Mouse (Mus musculus) granulocyte monocyte progenitor cell, adult 5-6 weeks (primary cell): Measurements from ENCODE around the gene Dtx3l. TPM values are rescaled to one million over a fixed set of nuclear protein-coding genes. Genes with fewer than 3 reads are reported as not detected.
A peak's percentile ranks its signal among the peaks of the same experiment; 100 is the strongest.
"Not testable (repeated sequence)": the region's sequence is repeated elsewhere in the genome, so short reads cannot be mapped to it uniquely, and the experiment has no call there.

Source experiments
- ATAC-seq: replicated peaks from 2 replicates; pipeline ENCODE4 v1.8.0; 2016; ENCODE audit warnings: mild to moderate bottlenecking, moderate TSS enrichment, inconsistent platforms; ENCODE audit not compliant: poor library complexity, severe bottlenecking
- total RNA-seq, 2 experiments: library from RNA; stranded (forward) in 1 of 2; stranded (reverse) in 1 of 2; fragments of 200-712, 200-1000 nt in 1 of 2; fragments of >200 nt in 1 of 2; fragmentation: Nextera tagmentation in 1 of 2; gene quantifications; 2 replicates each; pipeline ENCODE4 v1.2.3; 2014 to 2017

Dtx3l gene
- total RNA-seq (2014; fragmentation: Nextera tagmentation) (21.9 and 28.5 TPM in 2 replicates), total RNA-seq (2017) (29.4 and 36.2 TPM in 2 replicates)

DNA sequence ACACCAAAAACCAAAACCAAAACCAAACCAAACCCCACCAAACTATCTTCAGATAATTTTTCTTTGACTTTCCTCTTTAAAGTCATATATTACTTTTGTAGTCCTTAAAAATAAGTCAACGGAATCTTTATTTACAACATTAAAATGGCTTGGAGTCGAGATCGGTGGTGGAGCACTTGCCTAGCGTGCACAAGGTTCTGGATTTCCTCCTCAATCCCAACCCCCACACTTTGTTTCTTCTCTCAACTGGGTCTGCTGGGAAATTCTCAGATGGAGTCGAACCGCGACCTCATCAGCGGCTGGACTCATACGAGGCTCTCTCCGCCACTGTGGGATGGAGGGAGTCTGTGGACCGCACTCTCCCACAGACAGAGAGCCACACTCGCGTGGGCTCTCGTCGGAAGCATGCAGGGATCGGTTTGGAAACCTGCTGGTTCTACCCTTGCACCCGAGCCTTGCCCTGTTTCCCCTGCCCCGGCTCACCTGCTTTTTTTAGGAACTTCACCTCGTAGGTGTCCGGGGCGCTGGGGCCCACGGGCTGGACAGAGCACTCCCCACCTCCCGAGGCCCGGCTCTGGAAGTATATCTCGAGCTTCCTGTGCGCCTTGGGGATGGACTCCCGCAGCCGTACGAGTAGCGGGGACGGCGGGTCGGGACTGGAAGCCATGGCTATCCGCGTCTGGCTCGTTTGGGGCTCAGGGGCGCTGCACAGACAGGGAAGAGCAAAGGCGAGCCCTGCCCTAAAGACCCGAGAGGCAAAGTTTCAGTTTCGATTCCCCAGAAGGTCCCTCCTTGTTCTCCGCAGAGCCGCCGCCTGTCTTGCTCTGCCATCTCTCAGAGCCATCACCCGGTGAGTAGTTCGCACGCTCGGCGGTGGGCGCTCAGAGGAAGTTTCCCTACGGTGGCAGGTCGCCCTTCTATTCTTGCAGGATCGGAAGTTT is at the start of gene Dtx3l, which contains the start of gene Parp9:
Gene Dtx3l (minus strand): TSS at position 941 of the 941 bp plus-strand sequence.
Gene Parp9 (plus strand): TSS at position 260 of the 941 bp plus-strand sequence.
- peak; percentile 76 for ATAC-seq

GRCm38 (mm10) chr16:35987930-35988329 is 49.0 kb upstream of the Dtx3l start:
- no peak for ATAC-seq

DNA sequence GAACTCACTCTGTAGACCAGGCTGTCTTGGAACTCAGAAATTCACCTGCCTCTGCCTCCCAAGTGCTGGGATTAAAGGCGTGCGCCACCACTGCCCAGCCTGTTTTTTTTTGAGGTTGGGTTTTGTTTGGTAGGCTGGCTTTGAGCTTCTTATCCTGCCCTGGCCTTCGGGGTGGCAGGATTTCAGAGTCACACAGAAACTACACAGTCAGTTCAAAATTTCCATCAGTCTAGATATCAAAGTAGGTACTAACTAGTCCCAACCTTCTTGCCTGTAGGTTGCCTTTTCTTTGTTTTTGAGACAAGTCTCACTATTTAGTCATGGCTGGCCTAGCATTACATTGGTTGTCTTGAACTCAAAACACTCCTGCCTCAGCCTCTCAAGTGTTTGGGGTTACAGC is 45.5 kb upstream of the Dtx3l start:
- ATAC-seq, result no peak

GRCm38 (mm10) chr16:35983517-35984101 is 44.7 kb upstream of the Dtx3l start:
- ATAC-seq, result peak; percentile 63

- peak; percentile 66 for ATAC-seq
These were observed 44.1 kb upstream of the Dtx3l start for GRCm38 (mm10) chr16:35982902-35983516.

DNA sequence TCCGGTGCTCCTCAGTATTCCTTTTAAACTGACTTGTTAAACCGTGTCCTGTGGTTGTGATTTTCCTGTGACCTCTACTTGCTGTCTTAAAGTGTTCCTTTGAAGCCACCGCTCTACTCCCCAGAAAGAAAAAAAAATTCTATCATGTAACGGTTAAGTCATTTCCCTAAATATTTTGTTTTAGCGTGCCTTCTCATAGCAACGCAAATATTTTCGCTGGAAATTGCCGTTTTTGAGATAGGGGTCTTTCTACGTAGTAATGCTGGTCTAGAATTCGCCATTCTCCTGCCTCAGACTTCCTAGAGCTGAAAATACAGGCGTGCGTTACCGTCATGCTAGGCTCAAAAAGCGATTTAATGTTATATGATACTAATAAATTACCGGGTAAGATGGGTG is 43.6 kb upstream of the Dtx3l start:
- 0 out of 2 replicates have a peak, but pooled peaks have one; percentile 6 for ATAC-seq

GRCm38 (mm10) chr16:35981363-35981821 is 42.4 kb upstream of the Dtx3l start:
- ATAC-seq, result peak; percentile 54

DNA sequence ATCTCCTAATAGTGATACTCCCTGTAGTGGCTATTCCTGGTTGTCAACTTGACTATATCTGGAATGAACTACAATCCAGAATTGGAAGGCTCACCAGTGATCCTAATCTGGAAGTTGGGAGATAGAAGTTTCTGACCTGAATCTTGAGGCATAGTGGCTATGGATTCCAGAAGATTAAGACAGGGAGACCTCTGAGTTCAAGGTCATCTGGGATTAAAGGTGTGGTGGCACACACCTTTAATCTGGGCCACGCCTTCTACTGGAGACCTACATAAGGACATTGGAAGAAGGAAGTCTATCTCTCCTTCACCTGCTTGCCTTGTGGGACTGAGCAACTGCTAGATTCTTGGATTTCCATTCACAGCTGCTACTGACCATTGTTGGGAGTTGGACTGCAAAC is 39.5 kb upstream of the Dtx3l start, which contains the start of gene Kpna1:
Gene Kpna1 (plus strand): TSS at position 301 of the 400 bp plus-strand sequence.
- ATAC-seq, result not testable (repeated sequence)

DNA sequence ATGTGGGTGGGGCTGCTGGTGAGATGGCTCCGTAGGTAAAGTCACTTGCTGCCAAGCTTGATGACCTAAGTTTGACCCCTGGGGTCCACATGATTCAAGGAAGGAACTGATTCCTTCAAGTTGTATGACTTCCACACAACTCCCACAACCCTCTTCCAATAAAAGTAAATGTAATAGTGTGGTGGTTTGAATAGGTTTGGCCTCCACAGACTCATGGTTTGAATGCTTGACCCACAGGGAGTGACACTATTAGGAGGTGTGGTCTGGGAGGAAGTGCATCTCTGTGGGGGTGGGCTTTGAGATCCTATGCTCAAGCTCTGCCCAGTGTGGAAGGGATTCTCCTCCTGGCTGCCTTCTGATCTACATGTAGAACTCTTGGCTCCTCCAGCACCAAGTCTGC is 35.1 kb upstream of the Dtx3l start:
- ATAC-seq, result no peak

- ATAC-seq, result no peak
These were observed 29.2 kb upstream of the Dtx3l start for GRCm38 (mm10) chr16:35968149-35968548.

DNA sequence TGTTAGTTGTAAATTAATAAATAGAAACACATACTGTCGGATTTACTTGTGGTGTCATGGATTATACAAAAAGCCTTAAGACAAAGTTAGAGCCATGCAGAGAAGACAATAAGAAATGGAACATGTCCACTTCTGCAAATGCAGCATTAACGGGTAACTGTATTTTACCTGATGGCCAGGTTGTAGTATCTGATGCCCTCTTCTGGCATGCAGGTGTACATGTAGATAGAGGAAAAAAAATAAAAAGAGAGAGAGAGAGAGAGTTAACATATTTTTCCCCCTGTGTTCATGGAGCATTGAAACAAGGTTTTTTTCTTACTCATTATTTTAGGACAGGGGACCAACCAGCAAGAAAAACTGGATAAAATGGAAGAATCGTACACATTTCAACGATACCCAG is 28.4 kb upstream of the Dtx3l start:
- ATAC-seq, result no peak

- ATAC-seq, result no peak
These were observed 27.6 kb upstream of the Dtx3l start for GRCm38 (mm10) chr16:35966411-35967115.

GRCm38 (mm10) chr16:35965991-35966390 is 27.0 kb upstream of the Dtx3l start:
- ATAC-seq, result not testable (repeated sequence)

DNA sequence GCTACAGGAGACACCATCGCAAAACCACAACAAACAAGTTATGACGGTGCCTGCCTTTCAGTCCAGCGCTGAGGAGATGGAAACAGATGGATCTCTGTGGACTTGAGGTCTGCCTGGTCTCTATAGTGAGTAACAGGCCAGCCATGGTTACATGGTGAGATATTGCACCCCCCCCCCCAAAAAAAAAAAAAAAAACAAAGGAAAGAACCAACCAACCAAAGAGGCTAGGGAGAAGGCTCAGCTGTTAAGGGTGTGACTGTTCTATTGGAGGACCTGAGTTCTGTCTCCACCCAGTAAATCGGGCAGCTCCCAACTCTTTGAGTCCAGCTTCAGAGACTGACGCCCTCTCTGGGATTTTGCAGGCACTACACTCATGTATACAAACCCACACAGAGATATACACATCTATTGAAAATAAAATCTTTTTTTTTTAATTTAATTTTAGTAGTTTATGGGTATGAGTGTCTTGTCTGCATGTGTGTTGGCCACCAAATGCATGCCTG is 13.7 kb upstream of the Dtx3l start:
- no peak for ATAC-seq

GRCm38 (mm10) chr16:35951216-35951615 is 12.3 kb upstream of the Dtx3l start:
- ATAC-seq, result no peak

DNA sequence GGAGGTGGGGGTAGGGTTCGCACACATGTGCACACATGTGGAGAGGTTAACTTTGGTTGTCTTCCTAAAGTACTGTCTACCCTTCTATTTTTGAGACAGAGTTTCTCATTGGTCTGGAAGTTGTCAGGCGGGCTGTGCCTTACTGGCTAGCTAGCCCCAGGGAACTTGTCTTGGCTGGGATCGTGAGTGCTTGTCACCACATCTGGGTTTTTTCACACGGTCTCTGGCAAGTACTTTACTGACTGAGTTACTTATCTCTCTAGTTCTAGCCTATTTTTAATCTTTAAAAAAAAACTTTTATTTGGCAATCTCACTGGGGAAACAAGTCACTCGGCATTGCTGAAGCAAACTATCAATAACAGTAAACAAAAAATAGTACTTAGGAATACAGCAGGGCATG is 10.3 kb upstream of the Dtx3l start:
- no peak for ATAC-seq

DNA sequence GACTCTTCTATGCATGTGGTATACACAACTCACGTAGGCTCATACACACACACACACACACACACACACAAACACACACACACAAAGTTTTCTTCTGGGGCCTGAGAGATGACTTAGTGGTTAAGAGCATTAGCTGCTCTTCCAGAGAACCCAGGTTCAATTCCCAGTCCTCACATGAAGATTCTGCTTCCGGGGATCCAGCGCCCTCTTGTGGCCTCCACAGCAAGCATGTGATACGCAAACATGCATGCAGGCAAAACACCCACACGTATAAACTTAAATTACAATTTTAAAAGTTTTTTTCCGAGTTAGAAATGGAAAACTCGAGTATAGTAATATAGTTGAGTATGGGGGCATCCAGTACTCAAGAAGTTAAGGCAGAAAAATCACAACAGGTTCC is 2.4 kb upstream of the Dtx3l start:
- no peak for ATAC-seq

DNA sequence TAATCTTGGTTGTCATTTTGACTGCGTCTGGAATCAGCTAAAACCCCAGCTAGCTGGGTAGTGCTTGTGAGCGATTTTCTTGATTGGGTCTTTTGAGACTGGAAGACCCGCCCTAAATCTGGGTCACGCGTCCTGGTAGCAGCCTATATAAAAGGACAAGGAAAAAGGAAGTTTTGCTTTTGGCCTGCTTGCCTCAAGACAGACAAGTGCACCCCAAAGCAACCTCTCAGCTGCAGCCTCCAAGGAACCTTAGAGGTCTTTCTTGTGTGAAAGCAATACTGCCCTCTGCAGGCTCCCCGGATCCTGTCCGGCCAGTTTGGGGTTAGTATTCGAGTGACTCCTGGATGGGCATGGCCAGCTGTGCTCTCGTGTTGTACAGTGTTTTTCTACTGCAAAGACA is 739 bp upstream of the Dtx3l start:
- peak; percentile 80 for ATAC-seq

DNA sequence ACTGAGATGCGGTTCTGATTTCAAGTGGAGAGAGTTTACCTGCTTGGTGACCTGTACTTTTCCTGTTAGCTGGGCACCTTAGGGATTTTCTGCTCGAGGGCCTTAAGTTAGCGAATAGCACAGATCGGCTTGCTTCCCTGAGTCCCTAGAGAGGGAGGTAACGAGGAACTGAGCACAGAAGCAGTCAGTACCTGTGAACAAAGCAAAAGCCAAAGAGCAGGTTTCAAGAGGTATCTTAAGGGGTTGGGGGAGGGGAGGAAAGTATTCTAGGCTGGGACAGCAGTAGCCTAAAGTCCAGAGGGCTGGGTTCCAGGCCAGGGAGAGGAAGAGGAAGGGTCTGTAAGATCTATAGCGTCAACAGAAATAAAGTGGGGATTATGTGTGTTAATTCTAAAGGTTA is 310 bp upstream of the Dtx3l start:
- peak; percentile 6; the same call in 1 of the 2 replicates for ATAC-seq

DNA sequence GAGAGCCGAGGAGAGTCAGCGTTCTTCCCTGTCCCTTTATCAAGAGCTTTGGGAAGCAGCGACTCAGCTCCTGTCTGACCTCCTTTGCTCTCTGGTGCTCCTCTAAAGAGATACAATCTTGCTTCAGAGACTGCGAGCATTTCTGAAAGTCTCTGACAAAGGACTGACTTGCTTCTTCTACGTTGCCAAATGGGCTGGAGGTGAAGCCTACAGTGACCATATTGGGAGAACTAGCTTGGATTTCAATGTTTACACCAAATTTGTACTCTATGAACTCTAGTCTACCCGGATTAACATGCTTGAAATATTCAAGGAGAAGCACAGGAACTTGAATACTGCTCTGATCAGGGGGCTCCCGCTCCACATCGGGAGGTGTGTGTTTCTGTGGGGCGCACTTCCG is 5.8 kb downstream of the Dtx3l start:
- ATAC-seq, result no peak
